Mouse (Mus musculus): ENCODE data around the gene Mylk. TPM values are rescaled to one million over a fixed set of nuclear protein-coding genes. Genes with fewer than 3 reads are reported as not detected.
A peak's percentile ranks its signal among the peaks of the same experiment; 100 is the strongest.

Gene Mylk
- total RNA-seq, 2 experiments from 2014 or later: 39.2 to 51.6 TPM

- DNase-seq (ENCODE audit: low spot score in 2 of 2): no peak
Measured at GRCm38 (mm10) chr16:34975544-34975943, 230.5 kb downstream of the Mylk start.

- DNase-seq (ENCODE audit: low spot score in 2 of 2): no peak
Measured at GRCm38 (mm10) chr16:34976630-34977029, 231.6 kb downstream of the Mylk start.

DNA sequence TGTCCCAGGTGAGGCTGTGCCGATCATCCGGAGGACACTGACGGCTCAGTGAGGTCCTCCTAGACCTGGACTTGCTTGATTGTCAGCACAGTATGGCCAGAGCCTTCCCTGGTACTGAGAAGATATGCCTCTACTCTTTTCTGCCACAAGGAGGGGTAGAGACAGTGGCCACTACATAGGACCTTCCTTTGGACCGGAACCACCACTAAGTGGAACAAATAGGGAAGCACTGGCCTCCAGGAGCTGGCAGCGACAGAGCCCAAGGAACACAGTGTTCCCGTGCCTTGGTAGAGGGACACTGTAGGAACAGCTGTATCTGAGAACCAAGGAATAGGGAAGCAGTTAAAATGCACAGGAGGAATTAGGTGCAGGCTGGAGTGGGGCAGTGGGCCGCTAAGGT lies 233.0 kb downstream of the Mylk start:
- DNase-seq (ENCODE audit: low spot score in 2 of 2): no peak

DNA sequence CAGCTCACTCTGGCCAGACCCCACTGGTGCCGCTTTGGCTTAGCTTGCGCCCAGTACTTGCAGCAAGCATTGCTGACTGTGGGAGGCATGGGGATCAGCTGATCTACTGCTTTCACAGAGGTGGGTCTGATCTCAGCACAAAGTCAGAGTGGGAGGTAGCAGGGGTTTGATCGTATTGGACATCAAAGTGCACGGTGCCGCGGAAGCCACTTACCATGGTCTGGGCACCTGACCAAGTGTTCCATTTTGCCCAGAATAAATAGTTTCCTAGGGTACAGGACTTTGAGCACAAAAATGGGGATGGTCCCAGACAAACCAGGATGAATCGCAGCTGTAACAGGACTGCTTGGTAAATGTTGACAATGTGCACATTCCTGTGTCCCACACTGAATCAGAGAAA lies 236.0 kb downstream of the Mylk start:
- no peak for DNase-seq (ENCODE audit: low spot score in 2 of 2)

DNA sequence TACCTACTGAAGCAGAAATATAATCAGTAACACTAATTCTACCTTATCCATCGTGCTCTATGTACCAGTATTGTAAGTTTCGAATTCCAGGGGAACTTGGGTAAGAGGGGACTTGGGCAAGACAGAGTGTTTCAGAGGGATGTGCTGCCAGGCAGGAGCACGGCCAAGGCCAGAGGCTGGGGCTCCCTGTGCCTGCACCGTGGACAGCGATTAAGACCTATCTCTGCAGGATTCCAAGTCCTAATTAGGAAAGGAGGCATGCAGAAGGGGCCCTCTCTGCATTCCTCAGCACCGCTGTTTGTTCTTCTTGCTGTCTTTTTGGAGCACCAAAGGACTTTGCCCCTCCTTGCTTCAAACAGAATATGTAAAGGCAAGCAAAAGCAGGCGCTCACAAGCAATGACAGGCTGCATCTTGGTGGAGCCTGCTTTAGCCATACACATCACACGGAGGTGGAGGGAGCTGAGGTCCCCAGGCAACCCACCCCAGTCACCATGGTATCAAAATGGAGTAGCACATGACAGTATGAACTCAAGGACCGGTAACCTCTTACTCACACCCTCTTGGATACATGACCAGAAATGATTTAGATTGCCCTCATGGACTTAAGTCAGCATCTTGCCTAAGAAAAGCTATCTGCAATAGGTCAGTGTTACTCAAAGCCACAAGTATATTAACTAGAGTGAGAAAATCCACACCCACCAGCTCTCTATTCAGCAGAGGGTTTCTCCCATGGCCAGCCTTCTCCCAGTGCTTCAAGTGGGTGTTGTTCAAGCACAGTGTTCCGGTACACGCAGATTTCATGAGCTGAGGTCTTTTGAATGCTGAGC lies 239.4 kb downstream of the Mylk start:
- no peak for DNase-seq (ENCODE audit: low spot score in 2 of 2)

- DNase-seq (ENCODE audit: low spot score in 2 of 2): no peak
Measured at GRCm38 (mm10) chr16:34985031-34985346, 240.0 kb downstream of the Mylk start.

DNA sequence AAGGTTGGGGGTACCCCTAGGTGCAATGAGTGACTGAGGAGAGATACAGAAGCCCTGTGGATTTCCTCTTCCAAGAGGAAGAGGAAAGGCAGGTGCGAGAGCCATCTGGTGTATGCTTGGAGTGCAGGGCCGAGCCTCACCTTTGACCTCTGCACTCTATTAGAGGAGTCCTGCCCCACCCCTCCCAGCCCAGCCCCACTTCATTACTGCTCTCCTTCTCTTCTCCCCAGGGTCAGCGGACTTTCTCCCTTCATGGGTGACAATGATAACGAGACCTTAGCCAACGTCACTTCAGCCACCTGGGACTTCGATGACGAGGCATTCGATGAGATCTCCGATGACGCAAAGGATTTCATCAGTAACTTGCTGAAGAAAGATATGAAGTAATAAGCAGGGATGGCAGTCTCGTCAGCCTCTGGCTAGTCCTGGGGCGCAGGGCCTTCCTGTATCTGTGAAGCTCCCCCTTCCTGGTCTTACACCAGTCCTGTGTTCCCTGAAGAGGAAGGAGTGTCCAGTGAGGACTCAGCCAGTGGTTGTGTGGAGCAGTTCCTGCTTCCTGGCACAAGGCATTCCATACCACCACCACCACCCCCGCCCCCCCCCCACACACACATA lies 241.3 kb downstream of the Mylk start:
- no peak for DNase-seq (ENCODE audit: low spot score in 2 of 2)

DNA sequence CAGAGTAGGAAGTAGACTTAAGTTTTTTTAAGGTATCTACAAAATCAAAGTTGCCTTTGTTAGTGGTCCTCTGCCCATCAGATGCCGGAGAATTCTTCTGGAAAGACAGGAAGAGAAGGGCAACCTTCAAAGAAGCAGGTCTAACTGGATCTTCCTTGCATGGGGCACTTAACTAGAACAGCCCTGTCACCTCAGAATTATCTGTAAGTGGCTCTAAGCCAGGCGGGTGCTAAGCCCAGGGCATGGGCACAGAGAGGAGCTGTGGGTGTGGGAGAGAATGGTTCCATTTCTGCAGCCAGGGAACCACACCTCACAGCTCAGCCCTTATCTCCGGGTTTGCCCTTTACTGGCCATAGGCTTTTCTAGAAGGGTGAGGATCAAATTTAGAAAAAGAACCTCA lies 246.4 kb downstream of the Mylk start:
- DNase-seq (ENCODE audit: low spot score in 2 of 2): no peak

DNA sequence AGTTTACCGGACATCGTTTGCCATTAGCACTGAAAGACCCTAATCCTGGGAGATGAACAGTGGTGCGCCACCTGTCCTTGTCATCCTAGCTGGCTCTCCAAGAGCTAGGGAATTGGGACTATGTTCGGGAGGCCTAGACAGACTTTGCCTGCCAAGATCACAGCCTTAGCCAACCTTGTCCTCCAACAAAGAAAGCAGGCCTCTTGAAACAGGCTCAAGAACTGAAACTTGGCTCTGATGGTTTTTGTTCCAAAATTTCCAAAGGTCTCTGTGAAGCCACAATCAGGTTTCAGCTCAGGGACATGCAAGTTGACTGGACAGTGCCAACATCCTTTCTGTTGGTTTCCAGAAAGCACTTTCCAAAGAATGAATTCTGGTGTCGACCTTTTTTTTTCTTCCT lies 247.8 kb downstream of the Mylk start:
- no peak for DNase-seq (ENCODE audit: low spot score in 2 of 2)

GRCm38 (mm10) chr16:34993694-34994330 lies 248.8 kb downstream of the Mylk start:
- DNase-seq (ENCODE audit: low spot score in 2 of 2): no peak

- no peak for DNase-seq (ENCODE audit: low spot score in 2 of 2)
Measured at GRCm38 (mm10) chr16:34994641-34995141, 249.7 kb downstream of the Mylk start.

DNA sequence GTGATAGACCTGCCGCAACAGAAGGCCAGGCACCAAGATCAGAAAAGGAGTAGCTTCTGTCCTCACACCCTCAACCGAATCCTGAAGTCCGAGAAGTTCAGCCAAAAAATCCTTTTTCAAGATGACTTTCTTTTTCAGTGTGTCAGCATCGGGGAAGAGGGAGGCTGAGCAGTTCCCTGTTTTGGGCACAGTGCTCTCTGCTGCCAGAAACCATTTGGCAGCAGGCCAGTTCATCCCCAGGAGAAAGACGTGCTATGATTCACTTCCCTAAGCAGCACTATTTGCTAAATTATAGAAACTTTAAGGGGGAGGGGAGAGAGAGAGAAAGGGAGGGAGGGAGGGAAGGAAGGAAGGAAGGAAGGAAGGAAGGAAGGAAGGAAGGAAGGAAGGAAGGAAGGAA lies 251.1 kb downstream of the Mylk start:
- peak in 1 of 2 experiments; percentile 69 for DNase-seq (ENCODE audit: low spot score in 2 of 2)

GRCm38 (mm10) chr16:34997052-34997451 lies 252.0 kb downstream of the Mylk start:
- DNase-seq (ENCODE audit: low spot score in 2 of 2): no peak

DNA sequence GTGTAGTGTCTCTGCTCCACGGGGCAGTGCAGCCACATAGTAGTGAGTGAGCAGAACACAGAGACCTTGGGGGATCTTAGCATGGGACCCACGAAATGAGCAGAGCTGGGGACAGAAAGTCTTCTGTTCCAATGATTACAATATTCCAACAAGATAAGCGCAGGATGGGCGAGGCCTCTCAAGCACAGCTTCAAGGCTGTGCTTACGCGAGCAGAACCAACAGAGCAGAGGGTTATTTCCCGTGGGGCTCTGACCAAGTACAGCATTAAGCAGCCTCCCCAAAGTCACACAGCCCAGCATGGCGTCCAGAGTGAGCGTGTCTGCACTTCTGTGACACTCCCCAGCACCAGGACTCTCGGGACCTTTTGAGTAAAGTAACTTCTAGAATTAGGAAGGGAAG lies 252.6 kb downstream of the Mylk start:
- DNase-seq (ENCODE audit: low spot score in 2 of 2): no peak

- no peak for DNase-seq (ENCODE audit: low spot score in 2 of 2)
Measured at GRCm38 (mm10) chr16:34999016-34999415, 254.0 kb downstream of the Mylk start.

GRCm38 (mm10) chr16:34999986-35000385 lies 255.0 kb downstream of the Mylk start:
- no peak for DNase-seq (ENCODE audit: low spot score in 2 of 2)

DNA sequence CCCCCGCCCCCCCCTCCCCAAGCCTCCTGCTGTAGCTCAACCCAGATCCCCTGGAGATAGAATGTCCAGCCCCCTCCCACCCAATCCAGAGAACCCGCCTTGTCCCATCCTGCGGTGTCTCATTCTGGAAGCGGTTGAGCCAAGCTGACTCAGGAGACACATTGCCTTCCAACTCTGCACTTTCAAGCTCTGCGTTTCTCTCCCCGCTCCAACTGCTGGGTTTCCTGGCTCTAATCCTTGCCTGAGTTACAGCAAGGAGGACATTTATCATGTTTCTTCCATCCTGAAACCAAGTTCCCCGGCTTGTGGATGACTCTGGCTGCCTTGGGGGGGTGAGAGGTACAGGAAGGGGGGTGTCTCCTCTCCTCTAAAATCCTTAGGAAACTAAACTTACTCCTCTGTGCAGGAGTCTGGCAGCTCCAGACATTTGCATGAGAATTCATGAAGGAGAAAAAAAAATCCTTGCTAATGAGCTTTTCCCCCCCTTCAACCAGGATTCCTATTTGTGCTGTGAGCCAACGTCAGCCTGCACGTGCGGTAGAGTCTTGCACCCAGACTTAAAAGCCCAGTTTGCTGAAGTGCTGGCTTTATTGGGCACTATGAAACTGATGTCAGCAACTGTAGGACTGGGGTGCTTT lies 256.0 kb downstream of the Mylk start:
- peak in 1 of 2 experiments; percentile 30 for DNase-seq (ENCODE audit: low spot score in 2 of 2)

DNA sequence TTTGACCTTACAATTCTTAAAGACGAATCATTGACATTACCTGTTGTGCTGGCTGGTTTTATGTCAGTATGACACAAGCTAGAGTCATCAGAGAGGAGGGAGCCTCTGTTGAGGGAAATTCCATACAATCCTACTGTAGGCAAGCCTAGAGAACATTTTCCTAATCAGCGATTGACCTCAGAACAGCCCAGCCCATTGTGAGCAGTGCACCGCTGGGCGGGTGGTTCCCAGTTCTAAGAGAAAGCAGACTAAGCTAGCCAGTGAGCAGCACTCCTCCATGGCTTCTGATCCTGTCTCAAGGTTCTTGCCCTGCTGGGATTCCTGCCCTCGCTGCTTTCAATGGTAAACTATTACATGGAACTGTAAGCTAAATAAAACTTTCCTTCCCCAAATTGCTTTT lies 259.3 kb downstream of the Mylk start:
- DNase-seq (ENCODE audit: low spot score in 2 of 2): no peak

DNA sequence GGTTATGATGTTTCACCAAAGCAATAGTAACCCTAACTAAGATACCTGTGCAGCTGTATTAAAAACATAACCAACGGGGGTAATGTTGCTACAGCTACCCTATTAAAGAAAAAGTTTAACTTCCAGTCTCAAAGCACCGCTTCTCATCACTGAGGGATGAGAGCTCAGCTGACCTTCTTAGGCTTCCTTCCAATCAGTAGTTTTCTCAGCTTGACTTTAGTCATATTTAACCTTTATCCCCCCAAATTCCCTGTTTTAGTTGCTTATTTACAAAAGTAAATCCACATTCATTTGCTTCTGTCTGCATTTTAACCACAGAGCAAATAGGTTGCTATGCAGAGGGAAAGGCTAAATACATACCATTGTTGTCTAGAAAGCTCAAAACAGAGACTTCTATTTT lies 259.7 kb downstream of the Mylk start:
- DNase-seq (ENCODE audit: low spot score in 2 of 2): no peak

- no peak for DNase-seq (ENCODE audit: low spot score in 2 of 2)
Measured at GRCm38 (mm10) chr16:35006251-35006650, 261.2 kb downstream of the Mylk start.

DNA sequence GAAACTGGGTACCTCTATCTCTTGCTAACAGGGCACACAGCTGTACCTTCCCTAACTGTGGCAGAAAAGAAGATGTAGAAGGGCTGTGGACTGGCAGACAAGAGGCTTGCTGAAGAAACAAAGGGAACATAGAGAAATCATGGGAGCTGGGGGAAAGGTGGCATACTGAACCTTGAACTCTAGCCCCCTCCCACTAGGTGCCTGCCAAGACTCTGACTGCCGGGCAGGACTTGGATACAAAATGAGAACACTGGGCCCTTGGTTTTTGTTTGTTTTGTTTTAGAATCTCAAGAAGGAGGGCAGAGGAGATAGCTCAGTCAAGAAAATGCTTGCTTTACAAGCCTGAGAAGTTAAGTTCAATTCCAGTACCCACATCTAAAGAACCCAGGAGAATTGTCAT lies 262.4 kb downstream of the Mylk start:
- no peak for DNase-seq (ENCODE audit: low spot score in 2 of 2)

DNA sequence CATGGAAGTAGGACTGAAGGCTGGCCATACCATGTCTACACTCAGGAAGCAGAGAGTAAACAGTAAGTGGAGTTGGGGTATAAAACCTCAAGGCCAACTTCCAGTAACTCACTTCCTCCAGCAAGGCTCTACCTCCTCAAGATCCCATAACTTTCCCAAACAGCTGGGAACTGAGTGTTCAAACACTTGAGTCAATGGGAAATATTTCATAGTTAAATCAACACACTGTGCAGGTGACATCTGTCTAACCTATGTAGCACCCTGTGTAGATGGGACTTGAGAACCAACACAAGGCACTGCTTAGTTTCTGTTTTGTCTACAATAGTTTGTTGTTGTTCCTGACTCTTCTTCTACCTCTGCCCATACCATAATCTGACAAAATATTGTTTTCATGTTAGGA lies 263.4 kb downstream of the Mylk start:
- no peak for DNase-seq (ENCODE audit: low spot score in 2 of 2)
